Mouse (Mus musculus): ENCODE measurements around the gene Cd276. TPM values are rescaled to one million over a fixed set of nuclear protein-coding genes. Genes with fewer than 3 reads are reported as not detected.

Gene Cd276
- polyA plus RNA-seq, 1 experiment, result 51.1 TPM

DNA sequence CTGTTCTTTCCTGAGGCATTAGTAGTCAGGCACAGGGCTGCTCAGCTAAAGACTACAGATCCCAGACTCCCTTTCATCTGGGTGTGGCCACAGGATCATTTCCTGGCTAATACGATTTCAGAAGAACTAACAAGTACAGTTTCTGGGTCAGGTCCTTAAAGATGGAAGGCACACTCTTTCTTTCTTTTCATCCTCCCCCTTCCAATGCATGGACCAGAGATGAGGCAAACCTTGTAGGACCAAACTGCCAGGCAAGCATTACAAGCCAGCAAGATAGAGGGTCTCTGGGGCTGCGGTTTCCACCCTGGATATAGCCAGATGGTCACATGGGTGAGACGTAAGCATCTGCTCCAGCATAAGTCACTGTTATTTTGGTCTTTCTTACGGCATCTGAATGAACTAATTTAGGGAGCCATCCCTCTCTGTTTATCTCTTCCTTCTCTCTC lies 10.3 kb downstream of the Cd276 start:
- Histone ChIP-seq H3K4me3 (ENCODE audit: low read depth, low read length) (peak overlapping the region; percentile 34; the same call in 1 of the 2 replicates), H3K27me3 (ENCODE audit: control insufficient read depth, insufficient read depth, low read length, poor library complexity, severe bottlenecking) (no peaks in the 10 kb centered on the region)
- TF ChIP-seq POLR2A (IDR thresholded peaks at IDR 0.05; ENCODE audit: insufficient read depth, low read length) (no peak), CTCF (IDR thresholded peaks at IDR 0.05; ENCODE audit: low read depth, low read length) (no peak), EP300 (IDR thresholded peaks at IDR 0.05; ENCODE audit: insufficient read depth, low read depth, low read length) (no peak)

DNA sequence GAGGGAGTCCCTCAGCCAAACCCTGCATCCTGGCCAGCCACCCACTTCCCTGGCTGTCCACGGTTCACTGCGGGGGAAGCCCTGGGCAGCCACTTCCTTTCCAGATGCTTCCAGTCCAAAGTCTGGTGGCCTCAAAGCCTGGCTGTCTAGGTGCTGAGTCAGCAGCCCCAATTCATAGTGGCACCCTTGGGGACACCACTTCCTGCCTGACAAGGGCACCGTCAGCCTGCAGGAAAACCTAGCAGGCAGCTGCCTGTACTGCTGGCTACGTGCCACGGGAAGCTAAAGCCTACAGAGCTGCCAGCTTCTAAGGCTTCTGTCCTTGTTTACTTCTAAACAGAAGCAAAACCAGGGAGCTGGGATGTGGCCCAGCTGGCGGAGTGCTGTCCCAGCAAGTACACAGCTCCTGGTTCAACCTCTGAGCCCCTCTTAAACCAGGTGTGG lies 13.3 kb downstream of the Cd276 start:
- no peaks in the 10 kb centered on the region for H3K27me3 ChIP-seq (ENCODE audit: control insufficient read depth, insufficient read depth, low read length, poor library complexity, severe bottlenecking)
- no peaks in the 10 kb centered on the region for H3K9me3 ChIP-seq (replicated peaks; ENCODE audit: control insufficient read depth, insufficient read depth, low read length, poor library complexity, severe bottlenecking)
- H3K36me3 ChIP-seq (ENCODE audit: control insufficient read depth, insufficient read depth, low read length, poor library complexity, severe bottlenecking), result no peaks in the 10 kb centered on the region
- TF ChIP-seq POLR2A (IDR thresholded peaks at IDR 0.05; ENCODE audit: insufficient read depth, low read length) (no peak), EP300 (IDR thresholded peaks at IDR 0.05; ENCODE audit: insufficient read depth, low read depth, low read length) (no peak), CTCF (IDR thresholded peaks at IDR 0.05; ENCODE audit: low read depth, low read length) (no peak)
- no peak overlapping the region for H3K9ac ChIP-seq (ENCODE audit: low read depth, poor library complexity, severe bottlenecking)
- H3K27ac ChIP-seq (ENCODE audit: insufficient read depth, low read length), result no peak overlapping the region
- no peak overlapping the region for H3K4me3 ChIP-seq (ENCODE audit: low read depth, low read length)
- no peaks in the 10 kb centered on the region for H3K4me1 ChIP-seq (ENCODE audit: control insufficient read depth, insufficient read depth, low read length)

More for the DNA sequence above, 10.3 kb downstream of the Cd276 start:
- no peaks in the 10 kb centered on the region for H3K36me3 ChIP-seq (ENCODE audit: control insufficient read depth, insufficient read depth, low read length, poor library complexity, severe bottlenecking)
- H3K27ac ChIP-seq (ENCODE audit: insufficient read depth, low read length), result no peak overlapping the region
- H3K9ac ChIP-seq (ENCODE audit: low read depth, poor library complexity, severe bottlenecking), result 0 out of 2 replicates have a peak overlapping the region, but pooled peaks have one; percentile 16
- no peaks in the 10 kb centered on the region for H3K9me3 ChIP-seq (replicated peaks; ENCODE audit: control insufficient read depth, insufficient read depth, low read length, poor library complexity, severe bottlenecking)
- peaks cover 11% of the 10 kb centered on the region for H3K4me1 ChIP-seq (ENCODE audit: control insufficient read depth, insufficient read depth, low read length)

DNA sequence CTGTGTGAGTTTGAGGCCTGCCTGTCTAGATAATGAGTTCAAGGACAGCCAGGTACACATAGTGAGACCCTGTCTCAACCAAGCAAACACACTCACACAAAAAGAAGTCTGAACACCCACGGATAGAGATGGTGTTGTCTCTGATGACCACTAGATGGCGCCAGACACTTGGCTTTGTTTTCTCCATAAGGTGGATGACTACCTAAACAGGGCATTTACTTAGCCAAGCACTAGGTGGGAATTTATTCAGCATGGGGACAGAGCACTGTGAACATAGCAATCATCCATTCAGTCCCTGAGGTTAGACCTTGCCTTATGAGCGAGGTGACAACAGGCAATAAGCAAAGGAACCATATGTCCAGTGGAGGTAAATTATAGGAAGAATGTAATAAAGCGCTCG lies 15.4 kb downstream of the Cd276 start:
- Histone ChIP-seq H3K4me3 (ENCODE audit: low read depth, low read length) (no peak overlapping the region), H3K27me3 (ENCODE audit: control insufficient read depth, insufficient read depth, low read length, poor library complexity, severe bottlenecking) (no peaks in the 10 kb centered on the region), H3K36me3 (ENCODE audit: control insufficient read depth, insufficient read depth, low read length, poor library complexity, severe bottlenecking) (no peaks in the 10 kb centered on the region), H3K9me3 (replicated peaks; ENCODE audit: control insufficient read depth, insufficient read depth, low read length, poor library complexity, severe bottlenecking) (no peaks in the 10 kb centered on the region), H3K9ac (ENCODE audit: low read depth, poor library complexity, severe bottlenecking) (no peak overlapping the region), H3K4me1 (ENCODE audit: control insufficient read depth, insufficient read depth, low read length) (no peaks in the 10 kb centered on the region), H3K27ac (ENCODE audit: insufficient read depth, low read length) (no peak overlapping the region)
- no peak for TF ChIP-seq EP300 (IDR thresholded peaks at IDR 0.05; ENCODE audit: insufficient read depth, low read depth, low read length)
- TF ChIP-seq CTCF (IDR thresholded peaks at IDR 0.05; ENCODE audit: low read depth, low read length), result peak; percentile 43

DNA sequence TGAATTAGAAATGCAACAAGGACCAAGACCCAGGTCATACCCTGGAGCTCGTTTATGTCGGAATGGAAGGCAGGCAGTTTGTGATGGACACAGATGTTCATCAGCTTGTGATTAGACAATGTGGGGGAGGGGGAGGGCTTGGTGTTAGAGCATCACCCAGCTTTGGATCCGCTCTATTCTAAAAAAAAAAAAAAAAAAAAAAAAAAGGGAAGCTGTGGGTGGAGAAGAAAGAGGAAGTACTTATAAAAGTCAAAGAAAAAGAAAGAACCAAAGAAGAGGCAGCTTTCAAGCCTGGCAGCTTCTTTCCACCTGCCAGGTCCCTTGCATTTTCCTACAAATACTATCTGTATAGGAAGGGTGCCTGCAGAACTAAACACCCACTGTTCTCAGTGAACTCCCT lies 17.5 kb downstream of the Cd276 start:
- Histone ChIP-seq H3K9me3 (replicated peaks; ENCODE audit: control insufficient read depth, insufficient read depth, low read length, poor library complexity, severe bottlenecking) (no peaks in the 10 kb centered on the region), H3K4me1 (ENCODE audit: control insufficient read depth, insufficient read depth, low read length) (no peaks in the 10 kb centered on the region), H3K4me3 (ENCODE audit: low read depth, low read length) (no peak overlapping the region), H3K27me3 (ENCODE audit: control insufficient read depth, insufficient read depth, low read length, poor library complexity, severe bottlenecking) (no peaks in the 10 kb centered on the region), H3K9ac (ENCODE audit: low read depth, poor library complexity, severe bottlenecking) (no peak overlapping the region), H3K27ac (ENCODE audit: insufficient read depth, low read length) (no peak overlapping the region), H3K36me3 (ENCODE audit: control insufficient read depth, insufficient read depth, low read length, poor library complexity, severe bottlenecking) (no peaks in the 10 kb centered on the region)
- TF ChIP-seq POLR2A (IDR thresholded peaks at IDR 0.05; ENCODE audit: insufficient read depth, low read length), result no peak
- TF ChIP-seq EP300 (IDR thresholded peaks at IDR 0.05; ENCODE audit: insufficient read depth, low read depth, low read length), result no peak
- no peak for TF ChIP-seq CTCF (IDR thresholded peaks at IDR 0.05; ENCODE audit: low read depth, low read length)

DNA sequence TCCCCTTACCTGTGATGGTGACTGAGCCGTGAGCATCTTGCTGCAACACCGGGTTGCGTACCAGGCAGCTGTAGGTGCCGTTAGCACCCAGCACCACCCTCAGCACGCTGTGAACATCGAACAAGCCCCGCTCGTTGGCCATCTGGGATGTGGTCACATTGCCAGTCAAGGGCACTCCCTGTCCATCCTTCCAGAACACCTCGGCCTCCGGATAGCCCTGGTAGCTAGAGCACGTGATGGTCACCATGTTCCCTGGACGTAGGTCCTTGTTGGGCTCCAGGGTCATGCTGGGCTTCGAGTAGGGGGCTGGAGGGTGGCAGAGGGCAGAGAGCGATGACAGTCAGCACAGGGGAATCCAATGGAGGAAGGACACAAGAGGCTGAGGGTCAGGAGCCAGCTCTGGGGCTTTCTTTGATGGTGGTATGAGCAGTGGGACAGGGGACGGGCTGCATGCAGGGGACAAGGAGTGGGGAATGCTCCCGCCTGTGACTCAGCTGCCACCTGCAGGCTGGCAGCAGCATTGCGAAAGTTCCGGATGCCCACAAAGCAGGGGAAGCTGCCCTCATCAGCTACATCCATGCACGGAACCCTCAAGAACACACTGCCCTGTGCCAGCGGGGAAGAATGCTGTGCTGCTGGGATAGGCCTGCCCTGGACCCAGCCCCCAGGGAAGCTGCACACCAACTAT lies 19.6 kb downstream of the Cd276 start:
- H3K27ac ChIP-seq (ENCODE audit: insufficient read depth, low read length), result no peak overlapping the region
- no peaks in the 10 kb centered on the region for H3K36me3 ChIP-seq (ENCODE audit: control insufficient read depth, insufficient read depth, low read length, poor library complexity, severe bottlenecking)
- H3K9me3 ChIP-seq (replicated peaks; ENCODE audit: control insufficient read depth, insufficient read depth, low read length, poor library complexity, severe bottlenecking), result no peaks in the 10 kb centered on the region
- H3K4me1 ChIP-seq (ENCODE audit: control insufficient read depth, insufficient read depth, low read length), result no peaks in the 10 kb centered on the region
- no peak for TF ChIP-seq EP300 (IDR thresholded peaks at IDR 0.05; ENCODE audit: insufficient read depth, low read depth, low read length)
- TF ChIP-seq POLR2A (IDR thresholded peaks at IDR 0.05; ENCODE audit: insufficient read depth, low read length), result no peak
- peak; percentile 75 for TF ChIP-seq CTCF (IDR thresholded peaks at IDR 0.05; ENCODE audit: low read depth, low read length)
- H3K4me3 ChIP-seq (ENCODE audit: low read depth, low read length), result no peak overlapping the region
- no peak overlapping the region for H3K9ac ChIP-seq (ENCODE audit: low read depth, poor library complexity, severe bottlenecking)
- no peaks in the 10 kb centered on the region for H3K27me3 ChIP-seq (ENCODE audit: control insufficient read depth, insufficient read depth, low read length, poor library complexity, severe bottlenecking)

DNA sequence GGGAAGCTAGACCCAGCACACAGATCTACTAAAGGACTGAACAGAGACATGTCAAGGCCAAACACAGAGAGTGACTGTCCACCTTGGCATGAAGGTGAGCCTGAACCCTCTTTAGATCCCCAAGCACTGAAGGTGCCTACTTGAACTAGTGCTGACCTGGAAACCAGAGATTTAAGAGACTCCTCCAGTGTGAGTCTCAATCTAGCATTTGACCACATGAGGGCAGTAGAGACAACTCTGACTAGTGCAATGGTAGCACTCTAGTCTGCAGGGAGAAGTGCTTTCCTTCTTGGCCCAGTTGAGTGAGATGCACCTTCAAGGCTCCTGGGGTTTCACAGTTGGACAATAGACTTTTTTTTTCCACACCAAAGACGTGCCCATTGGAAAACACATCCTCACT lies 20.5 kb downstream of the Cd276 start:
- Histone ChIP-seq H3K27me3 (ENCODE audit: control insufficient read depth, insufficient read depth, low read length, poor library complexity, severe bottlenecking) (no peaks in the 10 kb centered on the region), H3K9ac (ENCODE audit: low read depth, poor library complexity, severe bottlenecking) (no peak overlapping the region), H3K36me3 (ENCODE audit: control insufficient read depth, insufficient read depth, low read length, poor library complexity, severe bottlenecking) (no peaks in the 10 kb centered on the region), H3K9me3 (replicated peaks; ENCODE audit: control insufficient read depth, insufficient read depth, low read length, poor library complexity, severe bottlenecking) (no peaks in the 10 kb centered on the region), H3K27ac (ENCODE audit: insufficient read depth, low read length) (no peak overlapping the region), H3K4me1 (ENCODE audit: control insufficient read depth, insufficient read depth, low read length) (no peaks in the 10 kb centered on the region), H3K4me3 (ENCODE audit: low read depth, low read length) (no peak overlapping the region)
- peak; percentile 31 for TF ChIP-seq CTCF (IDR thresholded peaks at IDR 0.05; ENCODE audit: low read depth, low read length)
- TF ChIP-seq EP300 (IDR thresholded peaks at IDR 0.05; ENCODE audit: insufficient read depth, low read depth, low read length), result no peak
- TF ChIP-seq POLR2A (IDR thresholded peaks at IDR 0.05; ENCODE audit: insufficient read depth, low read length), result no peak

Measured in ES-Bruce4 (cell line).